Mouse (Mus musculus) ZHBTc4 (cell line): ENCODE measurements around the gene Galt.

Source experiments
- DNase-seq: peaks from one replicate; pipeline ENCODE4 v3.0.0-alpha.2; 2011; ENCODE audit warnings: low read depth, low spot score

Gene Galt

DNA sequence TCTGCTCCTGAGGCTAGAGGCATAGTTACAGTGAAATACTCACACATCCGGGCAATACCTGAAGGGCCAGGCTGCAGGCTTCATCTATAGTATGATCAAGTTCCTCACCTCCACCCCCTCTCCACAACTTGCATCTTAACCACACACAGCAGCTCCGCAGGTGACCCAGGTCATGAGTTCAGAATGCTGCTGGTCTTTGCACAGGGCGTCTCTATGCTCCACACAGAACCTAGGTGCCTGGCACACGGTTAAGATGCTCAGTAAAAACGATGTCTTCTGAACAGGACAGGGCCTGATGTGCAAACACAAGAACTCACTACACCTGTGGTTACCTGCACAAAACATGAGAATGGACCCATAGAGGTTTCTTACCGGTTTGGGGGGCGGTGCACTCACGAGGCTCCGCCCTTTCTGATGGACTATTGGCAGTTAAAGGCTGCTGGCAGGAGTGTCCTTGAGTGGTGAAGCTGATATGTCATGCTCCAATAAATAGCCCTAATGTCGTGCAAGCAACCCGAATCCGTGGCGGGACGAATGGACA is at the start of gene Galt:
Galt (plus strand) TSS at position 432 of the 541 bp plus-strand sequence.
- no peak for DNase-seq

DNA sequence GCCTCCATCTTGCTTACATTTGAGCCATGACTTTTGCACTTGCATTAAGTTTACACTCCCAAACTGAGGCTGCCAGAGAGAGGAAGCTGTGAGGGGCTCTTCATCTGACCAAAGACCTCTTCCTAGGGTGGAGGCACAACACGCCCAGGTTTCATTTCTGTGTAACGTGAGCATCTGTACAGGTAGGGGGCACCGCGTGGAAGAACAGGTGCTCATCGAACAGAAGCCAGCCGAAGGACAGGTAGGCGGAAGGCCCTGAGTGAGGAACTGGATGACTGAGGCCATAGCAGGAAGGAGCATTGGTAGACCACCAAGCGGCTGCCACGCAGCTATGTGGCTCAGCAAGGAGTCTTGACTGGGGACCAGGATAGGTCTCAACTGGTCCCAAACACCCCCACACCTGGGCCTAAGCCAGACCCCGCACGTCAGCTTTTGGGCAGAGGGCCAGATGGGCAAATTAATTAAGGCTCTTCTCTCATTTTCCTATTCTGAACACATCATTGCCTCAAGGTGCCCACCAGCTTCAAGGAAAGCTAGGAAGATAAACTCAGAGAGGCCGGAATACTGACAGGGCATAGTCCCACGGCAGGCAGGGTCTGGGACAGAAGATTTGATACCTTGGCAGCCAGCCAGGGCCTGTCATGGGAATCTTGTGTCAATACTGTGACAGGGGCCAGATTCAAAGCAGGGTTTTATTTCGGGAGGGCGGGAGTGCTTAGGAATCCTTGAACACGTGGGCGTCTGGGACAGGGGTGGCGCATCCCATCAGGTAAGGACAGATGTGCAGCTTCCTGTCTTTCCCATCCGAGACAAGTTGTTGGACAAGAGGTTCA is 48.9 kb upstream of the Galt start:
- DNase-seq, result no peak

DNA sequence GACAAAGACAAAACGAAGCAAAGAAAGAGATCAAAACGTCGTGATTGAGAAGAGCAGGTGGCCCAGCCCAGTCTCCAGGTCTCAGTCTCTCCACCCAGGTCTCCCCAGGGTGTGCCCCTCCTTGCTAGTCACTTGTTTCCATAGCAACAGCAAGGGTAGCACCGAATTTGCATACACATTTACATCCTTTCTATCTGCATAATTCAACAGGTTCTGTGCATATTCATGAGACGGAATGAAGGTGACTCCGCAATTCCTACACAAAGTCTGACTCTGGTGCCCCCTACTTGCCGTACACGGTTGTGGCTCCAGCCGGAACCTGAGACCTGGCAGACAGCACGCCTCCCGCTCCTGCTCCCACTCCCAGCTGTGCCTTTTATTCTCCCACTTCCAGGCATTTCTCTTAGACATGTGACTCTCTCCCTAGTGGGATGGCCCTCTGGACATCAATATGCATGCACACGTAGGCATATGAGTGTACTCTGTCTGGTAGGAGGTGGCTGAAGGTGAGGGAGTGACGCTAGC is 48.0 kb upstream of the Galt start:
- DNase-seq, result peak; percentile 95

DNA sequence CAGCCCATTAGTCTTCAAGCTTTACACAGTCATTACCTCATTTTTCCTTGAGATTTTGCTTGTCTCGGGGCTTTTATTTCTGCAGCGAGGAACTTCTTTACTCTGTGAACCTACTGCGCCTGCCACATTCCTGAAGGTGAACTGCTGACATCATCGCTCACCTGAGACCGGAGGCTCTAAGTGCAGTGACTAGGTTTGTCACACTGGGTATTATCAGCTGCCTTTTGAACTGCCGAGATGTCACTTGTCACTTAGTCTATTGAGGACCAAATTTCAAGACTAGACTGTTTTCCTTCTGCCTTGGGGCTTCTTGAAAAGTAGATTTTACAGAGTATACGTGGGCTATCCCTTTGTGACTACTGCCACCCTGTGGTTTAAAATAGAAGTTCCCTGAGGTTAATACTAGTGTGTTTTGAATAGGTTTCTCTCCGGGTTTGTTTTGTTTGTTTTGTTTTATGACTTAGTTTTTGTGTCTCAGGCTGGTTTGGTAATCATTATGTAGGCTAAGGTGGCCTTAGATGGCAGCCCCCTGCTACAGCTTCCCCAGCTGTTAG is 46.8 kb upstream of the Galt start:
- peak; percentile 72 for DNase-seq

DNA sequence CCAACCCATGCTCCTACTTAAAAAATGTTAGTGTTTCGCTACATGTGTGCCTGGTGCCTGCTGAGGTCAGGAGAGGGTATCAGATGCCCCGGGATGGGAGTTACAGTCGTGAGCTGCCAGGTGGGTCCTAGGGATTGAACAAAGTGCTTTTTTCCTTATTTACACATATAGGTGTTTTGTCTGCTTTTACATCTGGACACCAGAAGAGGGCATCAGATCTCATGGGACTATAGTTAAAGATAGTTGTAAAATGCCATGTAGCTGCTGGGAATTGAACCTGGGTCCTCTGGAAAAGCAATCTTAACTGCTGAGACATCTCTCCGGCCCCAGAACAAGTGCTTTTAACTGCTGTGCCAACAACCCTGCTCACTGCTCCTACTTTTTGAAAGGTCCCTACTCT is 44.8 kb upstream of the Galt start:
- DNase-seq, result no peak

DNA sequence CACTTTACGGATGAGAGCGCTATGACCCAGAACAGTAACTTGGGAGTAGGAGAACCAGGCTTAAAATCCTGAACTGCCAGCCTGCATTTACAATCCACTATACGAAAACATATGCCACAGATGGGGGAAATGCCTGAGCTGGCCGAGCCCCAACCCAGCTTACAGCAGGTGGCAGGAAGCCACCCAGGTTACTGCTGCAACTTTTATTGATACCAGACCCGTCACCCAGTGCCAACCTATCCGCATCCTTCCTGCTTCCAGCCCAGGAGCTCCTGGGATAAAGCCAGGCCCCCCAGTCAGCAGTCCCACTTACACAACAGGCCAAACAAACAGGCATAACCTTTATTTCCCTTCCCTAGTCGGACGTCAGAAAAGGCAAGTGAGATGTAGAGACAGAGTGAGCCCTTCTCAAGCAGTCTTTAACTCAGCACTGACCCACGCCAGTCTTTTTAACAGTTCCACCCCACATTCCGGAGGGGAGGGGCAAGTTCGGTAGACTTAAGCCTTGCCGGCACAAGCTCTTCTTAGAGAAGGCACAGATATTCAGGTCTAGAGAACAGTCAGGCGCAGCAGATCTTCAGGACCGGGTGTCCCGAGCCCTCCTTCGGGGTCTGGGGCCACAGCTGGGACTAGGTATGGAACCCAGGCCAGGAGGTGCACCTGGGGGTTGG is 43.2 kb upstream of the Galt start:
- peak; percentile 83 for DNase-seq

DNA sequence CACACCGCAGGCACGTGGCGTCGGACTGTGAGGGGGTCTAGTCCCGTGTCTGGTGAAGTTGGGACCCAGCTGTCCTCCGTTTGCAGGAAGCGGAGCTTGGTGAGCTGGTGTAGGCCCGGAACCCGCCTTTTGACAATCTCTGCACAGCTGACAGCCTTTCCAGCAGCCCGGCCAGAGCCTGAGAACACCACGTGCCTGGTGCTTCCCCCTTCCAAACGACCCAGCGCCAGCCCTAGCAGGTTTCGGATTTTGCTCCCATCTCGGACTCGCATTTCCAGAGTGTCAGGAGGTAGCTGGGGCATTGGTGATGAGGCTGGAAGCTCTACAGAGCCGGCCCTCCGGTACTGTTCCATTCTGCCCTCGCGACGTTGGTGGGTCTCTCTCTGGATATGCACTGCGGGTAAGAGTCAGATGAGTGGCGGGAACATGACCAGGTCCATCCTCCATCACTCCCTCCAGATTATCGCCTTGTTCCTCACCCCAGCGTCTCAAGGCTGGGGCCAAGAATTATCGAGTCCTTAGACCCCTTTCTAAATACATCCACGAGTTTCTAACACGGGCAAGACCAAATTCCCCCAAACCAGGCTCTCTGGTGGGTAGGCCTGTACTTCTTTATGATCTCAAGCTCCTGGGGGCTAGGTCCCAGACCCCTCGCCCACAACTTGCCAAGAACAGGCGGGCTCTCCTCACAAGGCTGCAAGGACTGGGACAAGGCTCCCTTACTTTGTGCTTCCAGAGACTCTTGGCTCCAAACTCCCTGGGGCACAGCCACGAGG is 42.4 kb upstream of the Galt start:
- no peak for DNase-seq

DNA sequence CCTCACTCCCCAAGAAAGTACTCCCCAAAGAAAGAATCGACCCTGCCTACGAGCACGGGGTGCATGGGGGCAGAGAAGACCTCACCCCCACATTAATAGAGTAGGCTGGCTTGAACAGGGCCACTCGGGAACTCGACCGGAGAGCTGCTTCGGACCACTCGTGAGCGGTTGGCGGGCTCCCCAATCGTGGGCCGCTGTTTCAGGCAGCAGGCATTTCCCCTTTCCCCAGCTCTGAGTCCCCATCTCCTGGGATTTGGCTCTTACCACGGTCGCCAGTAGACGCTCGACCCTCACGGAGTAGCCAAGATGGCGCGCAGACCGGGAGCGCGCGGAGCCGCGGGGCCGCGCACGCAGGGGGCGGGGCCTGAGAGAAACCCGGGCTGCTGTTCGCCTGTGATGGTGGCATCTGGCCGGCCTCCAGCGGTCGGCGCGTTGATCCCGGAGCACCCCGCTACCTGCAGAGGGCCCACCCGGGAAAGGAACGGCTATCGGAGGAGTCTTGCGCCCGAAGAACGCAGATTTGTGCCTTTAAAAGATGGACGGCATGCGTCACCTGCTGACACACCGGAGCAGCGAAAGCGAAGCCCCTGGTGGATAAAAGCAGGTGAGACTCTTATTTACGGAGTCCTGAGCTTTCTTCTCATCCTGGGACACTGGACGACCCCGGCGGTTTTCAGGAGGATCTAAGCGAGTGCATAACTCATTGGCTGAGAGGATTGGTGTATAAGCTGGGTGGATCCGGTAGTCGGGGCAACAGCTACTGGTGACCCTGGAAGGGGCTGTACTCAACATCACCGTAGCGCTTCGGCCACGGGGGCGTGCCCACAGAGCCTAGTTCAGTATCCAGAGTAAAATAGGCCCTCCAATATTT is 41.6 kb upstream of the Galt start, which contains the start of gene Rpp25l:
Rpp25l (minus strand) TSS at position 338 of the 871 bp plus-strand sequence.
- peak; percentile 91 for DNase-seq

DNA sequence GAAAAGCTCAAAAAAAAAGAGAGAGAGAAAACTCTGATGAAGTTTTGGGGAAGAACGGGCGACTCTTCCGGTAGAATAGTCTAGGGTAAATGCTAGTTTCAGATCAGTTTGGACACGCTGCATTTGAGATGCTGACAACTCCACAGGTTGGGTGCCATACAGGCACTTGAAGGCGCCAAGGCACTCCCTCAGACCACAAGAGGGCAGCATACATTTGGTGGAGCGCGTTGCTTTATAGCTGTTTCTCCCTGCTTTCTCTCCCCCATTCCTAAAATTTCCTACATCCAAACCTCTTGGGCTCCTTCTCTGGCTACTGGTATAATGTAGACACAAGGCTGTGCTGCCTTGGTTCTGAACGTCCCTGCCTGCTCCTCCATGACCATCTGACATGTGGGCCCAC is 40.8 kb upstream of the Galt start:
- peak; percentile 79 for DNase-seq

DNA sequence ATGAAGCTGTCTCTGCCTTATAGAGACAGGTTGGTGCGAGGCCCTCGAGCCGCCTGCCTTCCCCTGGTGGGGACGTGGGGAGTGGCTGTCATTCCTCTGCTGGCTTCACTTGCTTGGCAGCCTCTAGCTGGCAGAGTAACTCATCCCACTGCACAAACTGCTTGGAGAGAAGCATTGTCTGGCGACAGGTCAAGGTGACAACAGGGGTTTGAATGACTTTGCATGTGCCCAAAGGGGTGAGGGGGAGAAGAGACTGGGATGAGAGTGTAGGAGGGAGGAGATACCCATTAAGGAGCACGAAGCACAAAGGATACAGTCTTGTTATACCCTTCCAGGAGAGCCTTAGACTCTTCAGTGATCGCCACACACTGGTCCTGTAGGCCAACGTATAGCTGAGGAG is 39.9 kb upstream of the Galt start:
- no peak for DNase-seq

DNA sequence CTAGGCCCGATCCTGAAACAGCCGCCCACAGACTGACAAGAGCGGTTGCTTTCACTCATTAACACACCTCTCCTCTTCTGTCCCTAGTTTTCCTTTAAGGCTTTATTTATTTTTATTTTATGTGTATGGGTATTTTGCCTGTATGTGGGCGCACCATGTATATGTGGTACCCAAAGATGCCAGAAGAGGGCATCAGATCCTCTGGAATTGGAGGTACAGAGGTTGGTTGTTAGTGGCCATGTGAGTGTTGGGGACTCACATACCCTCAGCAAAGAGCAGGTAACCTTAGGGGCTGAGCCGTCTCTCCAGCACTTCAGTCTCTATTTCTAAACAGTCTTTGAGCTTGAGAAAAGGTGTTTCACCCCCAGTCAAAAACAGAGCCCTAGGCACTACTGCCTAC is 39.4 kb upstream of the Galt start:
- DNase-seq, result no peak

DNA sequence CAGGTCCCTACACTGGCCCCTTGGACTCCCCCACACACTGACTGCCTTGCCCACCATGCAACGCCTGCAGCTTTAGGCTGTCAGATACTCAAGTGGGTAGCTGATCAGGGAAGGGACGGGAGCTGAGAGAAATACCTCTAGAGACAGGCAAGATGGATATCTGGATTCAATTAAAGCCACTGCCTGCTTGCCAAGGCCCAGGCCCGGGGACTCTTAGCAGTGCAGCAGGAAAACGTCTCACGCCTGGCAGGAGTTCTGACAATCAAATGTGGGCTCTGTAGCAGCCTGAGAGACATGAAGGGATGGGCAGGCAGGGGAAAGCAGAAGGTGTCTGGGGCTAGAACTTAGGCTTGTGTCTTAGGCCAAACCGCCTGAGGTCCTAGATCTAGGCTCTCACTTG is 38.2 kb upstream of the Galt start:
- no peak for DNase-seq

DNA sequence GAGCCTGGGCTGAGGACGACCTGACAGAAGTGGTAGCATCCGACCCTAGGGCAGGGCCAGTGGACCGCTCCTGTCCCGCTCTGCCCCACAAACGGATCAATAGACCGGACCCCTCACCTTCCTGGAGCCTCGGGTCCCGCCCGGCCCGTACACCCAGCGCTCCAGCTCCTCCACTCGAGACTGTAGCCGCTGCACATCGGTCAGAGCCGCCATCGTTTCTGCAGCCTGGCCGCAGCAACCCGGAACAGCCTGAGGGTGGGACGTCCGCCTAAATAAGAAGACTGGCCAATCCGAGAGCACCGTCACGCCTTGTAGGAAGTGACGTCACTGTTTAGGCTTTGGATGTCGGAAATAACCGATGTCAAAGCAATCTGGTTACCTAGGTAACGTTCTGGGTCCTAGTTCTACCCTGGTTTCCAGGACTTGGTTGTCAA is 32.1 kb upstream of the Galt start, which contains the start of gene Dctn3:
Dctn3 (minus strand) TSS at position 253 of the 434 bp plus-strand sequence.
- peak; percentile 97 for DNase-seq

DNA sequence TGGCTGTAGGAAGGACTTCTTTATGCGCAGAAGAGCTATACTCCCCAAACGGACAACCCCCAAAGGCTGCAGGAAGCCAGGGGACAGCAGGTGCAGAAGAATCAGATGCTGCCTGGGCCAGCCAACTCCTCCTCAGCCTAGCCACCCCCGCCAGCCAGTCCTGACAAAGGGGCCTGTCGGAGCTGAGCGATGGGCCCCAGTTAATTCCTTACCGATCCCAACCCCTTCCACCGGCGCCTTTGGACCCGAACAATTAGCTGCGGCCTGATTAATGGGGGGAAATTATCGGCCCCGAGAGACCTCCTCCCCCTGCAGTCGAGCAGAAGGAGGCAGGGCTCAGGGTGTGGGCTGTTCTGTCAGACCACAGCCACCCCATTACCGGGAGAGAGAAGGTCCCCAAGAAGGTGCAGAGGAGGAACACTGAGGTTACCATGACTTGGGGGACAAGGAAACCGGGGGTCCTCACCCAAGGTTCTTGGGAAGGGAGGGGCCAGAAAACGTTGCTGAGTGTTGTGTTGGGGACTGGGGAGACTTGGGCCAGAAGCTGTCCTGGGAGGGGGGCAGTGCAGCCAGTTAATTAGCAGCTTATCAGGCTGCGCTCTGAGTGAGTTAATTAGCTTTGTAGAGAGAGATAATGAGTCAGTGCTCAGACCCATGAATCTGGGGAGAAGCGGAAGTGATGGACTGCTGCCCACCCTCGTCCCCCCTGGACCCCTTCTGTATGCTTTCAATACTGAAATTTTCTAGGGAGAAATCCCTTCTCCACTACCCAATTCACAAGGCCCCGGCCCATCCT is 28.0 kb upstream of the Galt start:
- DNase-seq, result no peak

DNA sequence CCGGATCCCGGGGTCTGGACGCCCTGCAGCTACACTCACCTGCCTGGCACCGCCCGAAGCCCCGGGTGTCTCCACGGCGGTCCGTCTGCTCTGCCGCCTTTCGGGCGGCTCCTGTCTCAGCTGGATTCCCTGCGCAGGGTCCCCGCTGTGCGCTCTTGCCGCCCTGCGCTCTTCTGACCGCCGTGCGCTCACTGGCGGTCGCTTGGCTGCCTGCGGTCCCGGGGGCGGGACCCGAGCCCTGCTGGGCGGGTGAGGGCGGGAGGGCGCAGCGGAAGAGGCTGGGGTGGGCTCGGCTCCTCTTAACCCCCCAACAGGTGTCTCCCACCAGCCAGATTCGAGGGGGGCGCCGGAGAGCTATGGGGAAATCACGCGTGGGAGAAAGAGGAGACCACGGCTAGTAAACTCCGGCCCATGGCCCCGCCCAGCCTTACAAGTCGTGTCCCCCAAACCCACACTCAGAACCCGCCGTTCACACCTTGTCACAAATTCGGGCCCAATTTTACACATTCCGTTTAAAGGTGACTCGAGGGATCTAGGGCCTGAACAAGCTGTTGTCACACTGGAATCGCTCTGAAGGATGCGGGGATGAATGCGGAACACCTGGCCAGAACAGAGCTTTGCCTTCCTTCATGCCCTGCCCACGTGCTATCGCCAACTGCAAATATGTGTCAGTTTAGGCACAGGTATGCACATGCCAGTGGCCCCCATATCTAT is 23.8 kb upstream of the Galt start, which contains the start of gene Arid3c:
Arid3c (minus strand) TSS at position 91 of the 714 bp plus-strand sequence.
- DNase-seq, result peak; percentile 84

DNA sequence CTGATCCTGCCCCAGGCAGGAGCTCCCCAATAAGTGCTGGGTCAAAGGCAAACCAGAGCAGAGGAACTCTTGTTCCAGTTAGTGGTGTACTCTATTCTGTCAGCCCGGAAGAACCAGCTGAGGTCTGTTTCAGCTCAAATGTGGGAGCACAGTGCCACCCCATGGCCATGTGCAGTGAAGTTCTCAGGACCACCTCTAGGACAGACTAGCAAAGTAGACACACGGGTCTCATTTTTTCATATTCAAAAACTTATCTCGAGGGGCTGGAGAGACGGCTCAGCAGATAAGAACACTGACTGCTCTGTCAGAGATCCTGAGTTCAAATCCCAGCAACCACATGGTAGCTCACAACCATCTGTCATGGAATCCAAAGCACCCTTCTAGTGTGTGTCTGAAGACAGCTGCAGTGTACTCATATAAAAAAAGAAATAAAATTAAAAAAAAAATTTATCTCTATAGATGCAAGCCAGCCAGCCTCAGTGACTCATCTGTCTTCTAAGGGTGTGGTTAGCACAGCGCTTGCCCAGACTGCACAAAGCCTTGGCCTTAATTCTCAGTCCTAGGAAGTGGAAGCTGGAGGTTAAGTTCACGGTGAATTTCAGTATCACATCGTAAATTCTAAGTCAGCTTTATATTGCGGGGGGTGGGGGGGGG is 17.3 kb upstream of the Galt start:
- DNase-seq, result peak; percentile 67

DNA sequence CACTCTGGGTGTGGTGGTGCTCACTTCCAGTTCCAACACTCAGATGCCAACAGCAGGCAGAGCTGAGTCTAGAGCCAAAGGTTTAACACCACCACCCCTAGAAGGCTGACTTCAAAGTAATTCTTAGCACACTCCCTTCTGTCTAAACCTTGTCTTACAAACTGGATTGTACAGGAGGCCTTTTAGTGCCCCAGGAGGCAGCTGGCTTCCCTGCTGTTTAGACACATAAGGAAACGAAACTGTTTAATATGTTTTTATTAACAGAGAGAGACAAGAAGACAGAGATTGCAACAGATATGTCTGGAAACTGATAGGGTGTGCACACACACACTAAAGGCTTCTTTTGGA is 16.8 kb upstream of the Galt start:
- DNase-seq, result no peak

DNA sequence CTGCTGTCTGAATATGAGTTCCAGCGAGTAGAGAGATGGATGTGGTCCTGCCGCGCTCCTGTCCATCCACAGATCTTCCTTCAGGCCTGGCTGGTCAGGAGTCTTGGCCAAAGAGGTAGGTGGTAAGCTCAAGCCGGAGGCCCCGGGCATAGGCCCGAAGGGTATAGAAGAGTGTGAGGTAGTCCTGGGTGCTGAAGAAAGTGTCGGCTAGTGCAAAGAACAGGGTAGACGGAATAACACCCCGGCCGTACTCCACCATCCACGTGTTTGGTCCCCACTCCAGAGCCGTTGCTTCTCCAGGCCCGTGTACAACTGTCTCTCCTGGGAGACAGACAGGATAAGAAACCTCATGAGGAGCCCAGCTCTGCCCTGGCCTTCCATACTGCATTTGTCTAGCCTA is 15.8 kb upstream of the Galt start:
- DNase-seq, result no peak
